Mouse (Mus musculus) kidney, postnatal 0 days (tissue): ENCODE measurements around the gene Cyfip2. TPM values are rescaled to one million over a fixed set of nuclear protein-coding genes. Genes with fewer than 3 reads are reported as not detected.

Source experiments
- ATAC-seq: fragments of 200-750 bp; cut with Nextera tagmentation; replicated peaks from 2 replicates; pipeline ENCODE4 v1.8.0; 2017; ENCODE audit warnings: low read depth, moderate number of reproducible peaks, moderate TSS enrichment, moderate library complexity; ENCODE audit not compliant: low FRiP score
- DNase-seq: peaks from one replicate; pipeline ENCODE4 v3.0.0-alpha.2; 2016; ENCODE audit warnings: low spot score
- H3K27ac ChIP-seq: fragments of 300-500 bp; sonication (generic); 2 replicates; pipeline ENCODE4 v1.5.1; 2014; ENCODE audit warnings: mild to moderate bottlenecking
- H3K27me3 ChIP-seq: fragments of 300-500 bp; sonication (generic); 2 replicates; pipeline ENCODE4 v1.6.1; 2014; ENCODE audit warnings: low read length, mixed read lengths; ENCODE audit not compliant: insufficient read depth
- H3K36me3 ChIP-seq: fragments of 300-500 bp; sonication (generic); 2 replicates; pipeline ENCODE4 v1.6.1; 2014; ENCODE audit warnings: low read length, mixed read lengths; ENCODE audit not compliant: insufficient read depth
- H3K4me1 ChIP-seq: fragments of 300-500 bp; sonication (generic); replicated peaks from 2 replicates; pipeline ENCODE4 v1.6.1; 2014; ENCODE audit warnings: antibody characterized with exemption, low read length, mixed read lengths; ENCODE audit not compliant: insufficient read depth
- H3K4me2 ChIP-seq: fragments of 300-500 bp; sonication (generic); 2 replicates; pipeline ENCODE4 v1.6.1; 2014; ENCODE audit warnings: mild to moderate bottlenecking, low read length, moderate library complexity, mixed read lengths
- H3K4me3 ChIP-seq: fragments of 300-500 bp; sonication (generic); replicated peaks from 2 replicates; pipeline ENCODE4 v1.5.1; 2014; ENCODE audit warnings: low read depth, low read length
- H3K9ac ChIP-seq: fragments of 300-500 bp; sonication (generic); 2 replicates; pipeline ENCODE4 v1.6.1; 2014; ENCODE audit warnings: low read depth, low read length
- H3K9me3 ChIP-seq: fragments of 300-500 bp; sonication (generic); replicated peaks from 2 replicates; pipeline ENCODE4 v1.6.1; 2016; ENCODE audit warnings: low read length, inconsistent platforms, mixed read lengths
- CTCF ChIP-seq: IDR thresholded peaks from 2 replicates; pipeline ENCODE4 v1.5.1; 2016; ENCODE audit warnings: antibody characterized with exemption, low read depth, mild to moderate bottlenecking, moderate library complexity
- WGBS: fragments of 180-500 bp; shearing (Covaris S2); extraction: QIAGEN DNeasy Blood & Tissue Kit; methylation state at CpG from one replicate; pipeline ENCODE4 v1.1.7; 2014; 5-methylcytosine and 5-hydroxymethylcytosine counted together
- polyA plus RNA-seq: library from polyadenylated mRNA; unstranded; fragments of >200 nt; fragmentation: Nextera tagmentation; extraction: Ambion mirVana; gene quantifications from 2 replicates; pipeline ENCODE4 v1.2.1, GENCODE M21; 2015

Cyfip2 gene
- polyA plus RNA-seq, 1 experiment from 2014 or later = 17.4 TPM

DNA sequence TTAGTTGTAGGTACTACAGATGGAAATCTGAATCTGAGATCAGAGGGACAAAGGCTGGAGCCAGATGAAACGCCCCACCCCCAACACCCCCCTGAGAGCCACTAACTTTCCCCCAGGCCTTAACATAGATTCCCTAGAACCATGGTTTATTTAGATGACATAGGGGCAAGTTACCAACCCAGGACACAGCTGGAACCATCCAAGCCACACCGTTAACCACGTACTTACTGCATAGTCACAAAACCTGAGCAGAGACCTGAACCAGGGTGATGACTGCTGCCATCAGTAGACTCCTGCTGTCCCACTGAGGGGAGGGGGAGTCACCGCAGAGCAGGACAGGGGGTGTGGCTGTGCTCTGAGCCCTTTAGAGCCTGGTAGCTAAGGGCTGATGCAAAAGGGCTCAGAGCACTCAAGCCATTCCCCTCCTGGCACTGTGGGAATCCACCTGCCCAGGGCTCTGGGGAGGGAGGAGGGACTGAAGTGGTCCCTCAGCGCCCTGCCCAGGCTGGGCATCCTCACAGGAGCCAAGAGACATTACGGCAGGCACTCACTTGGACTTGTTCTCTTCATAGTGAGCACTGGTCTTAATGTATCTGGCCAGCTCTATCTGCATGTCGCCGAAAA lies 40.5 kb downstream of the Cyfip2 start:
- no peak overlapping the region for H3K9ac ChIP-seq
- WGBS = 78% methylated on average over 8 of the region's 8 CpGs
- ATAC-seq = no peak

GRCm38 (mm10) chr11:46269893-46270292 lies 42.8 kb downstream of the Cyfip2 start:
- WGBS = 55% methylated on average over 3 of the region's 3 CpGs
- Histone ChIP-seq H3K4me3 (no peak overlapping the region), H3K4me1 (no peaks in the 10 kb centered on the region), H3K36me3 (no peaks in the 10 kb centered on the region), H3K27ac (no peak overlapping the region), H3K9ac (no peak overlapping the region), H3K9me3 (no peaks in the 10 kb centered on the region), H3K27me3 (no peaks in the 10 kb centered on the region), H3K4me2 (no peak overlapping the region)
- TF ChIP-seq CTCF = no peak
- no peak for DNase-seq
- no peak for ATAC-seq

More for the DNA sequence above, 40.5 kb downstream of the Cyfip2 start:
- TF ChIP-seq CTCF = no peak
- Histone ChIP-seq H3K9me3 (no peaks in the 10 kb centered on the region), H3K27ac (no peak overlapping the region), H3K27me3 (no peaks in the 10 kb centered on the region), H3K4me3 (no peak overlapping the region), H3K4me2 (no peak overlapping the region), H3K4me1 (no peaks in the 10 kb centered on the region), H3K36me3 (no peaks in the 10 kb centered on the region)
- no peak for DNase-seq

GRCm38 (mm10) chr11:46269391-46269790 lies 43.3 kb downstream of the Cyfip2 start:
- Histone ChIP-seq H3K36me3 (no peaks in the 10 kb centered on the region), H3K9me3 (no peaks in the 10 kb centered on the region), H3K4me2 (no peak overlapping the region), H3K27ac (no peak overlapping the region), H3K9ac (no peak overlapping the region), H3K4me3 (no peak overlapping the region), H3K4me1 (no peaks in the 10 kb centered on the region), H3K27me3 (no peaks in the 10 kb centered on the region)
- ATAC-seq (no peak), DNase-seq (peak; percentile 9)
- 41% methylated on average over 9 of the region's 9 CpGs for WGBS
- TF ChIP-seq CTCF = no peak

- H3K4me2 ChIP-seq = no peak overlapping the region
- H3K36me3 ChIP-seq = no peaks in the 10 kb centered on the region
- H3K9ac ChIP-seq = no peak overlapping the region
- peak; percentile 44; the same call in 1 of the 2 replicates for ATAC-seq
- H3K27me3 ChIP-seq = no peaks in the 10 kb centered on the region
- WGBS = 25% methylated on average over 7 of the region's 7 CpGs
- H3K4me3 ChIP-seq = no peak overlapping the region
- DNase-seq = peak; percentile 71
- TF ChIP-seq CTCF = peak; percentile 91
- H3K27ac ChIP-seq = no peak overlapping the region
- H3K4me1 ChIP-seq = no peaks in the 10 kb centered on the region
- no peaks in the 10 kb centered on the region for H3K9me3 ChIP-seq
Observed at GRCm38 (mm10) chr11:46268991-46269390, 43.7 kb downstream of the Cyfip2 start.

- 80% methylated on average over 11 of the region's 11 CpGs for WGBS
- Histone ChIP-seq H3K4me2 (no peak overlapping the region), H3K9ac (no peak overlapping the region), H3K9me3 (no peaks in the 10 kb centered on the region), H3K27me3 (no peaks in the 10 kb centered on the region), H3K36me3 (no peaks in the 10 kb centered on the region), H3K27ac (no peak overlapping the region), H3K4me3 (no peak overlapping the region), H3K4me1 (no peaks in the 10 kb centered on the region)
- DNase-seq = no peak
- ATAC-seq = no peak
- no peak for TF ChIP-seq CTCF
Observed at GRCm38 (mm10) chr11:46265031-46265786, 47.5 kb downstream of the Cyfip2 start.

- Histone ChIP-seq H3K9ac (no peak overlapping the region), H3K4me2 (no peak overlapping the region), H3K27ac (no peak overlapping the region), H3K36me3 (no peaks in the 10 kb centered on the region), H3K9me3 (no peaks in the 10 kb centered on the region), H3K4me1 (no peaks in the 10 kb centered on the region), H3K4me3 (no peak overlapping the region), H3K27me3 (no peaks in the 10 kb centered on the region)
- ATAC-seq (no peak), DNase-seq (no peak)
- no peak for TF ChIP-seq CTCF
- 72% methylated on average over 3 of the region's 3 CpGs for WGBS
Observed at GRCm38 (mm10) chr11:46264584-46264983, 48.1 kb downstream of the Cyfip2 start.
